17 mouse cellular contexts compared by ENCODE assay signal in genomic region chr2:75517096-75517495, GRCm38 (mm10).
DNase-seq lines count a peak whose midpoint lies in the region; ATAC-seq lines count a peak whose summit lies in the region.
"Had no signal": no experiment of that assay in that cellular context is flagged by ENCODE, and none has a peak within 500 bp of the region (broad histone marks: within the 10 kb centered on the region; RNA-seq: fewer than 3 reads in every experiment).

No protein-coding gene starts in this region.

- ATAC-seq in cerebellum, adult (ENCODE audit: insufficient number of reproducible peaks, low FRiP score, low TSS enrichment): no peak
- no peak for ATAC-seq in forebrain, embryonic 14.5 days
- no peak for ATAC-seq in midbrain, embryonic 15.5 days (replicated peaks)
- ATAC-seq: forebrain, embryonic 13.5 days; forebrain, embryonic 16.5 days had no signal

- WGBS in limb, embryonic 10.5 days: 83% methylated on average over 3 of the region's 3 CpGs
- 86% methylated on average over 3 of the region's 3 CpGs for WGBS in forebrain, embryonic 14.5 days
- WGBS in midbrain, embryonic 15.5 days: 79% methylated on average over 3 of the region's 3 CpGs

- peak; percentile 27 to 59 for DNase-seq in cerebellum, postnatal 14 days
- peak; percentile 2 for DNase-seq in layer of hippocampus, adult 9-10 months (ENCODE audit: low spot score)
- no peak for DNase-seq in layer of hippocampus, adult 8-10 months (ENCODE audit: low spot score in 2 of 2)
- DNase-seq in limb, embryonic 10.5 days (ENCODE audit: low spot score): no peak
- no peak for DNase-seq in forebrain, embryonic 14.5 days (ENCODE audit: low spot score)
- DNase-seq: adrenal gland, adult 2 months; adrenal gland, postnatal 10 days; adrenal gland, postnatal 25 days; cerebellum, adult 11 months; cerebellum, adult 18-20 months; cerebellum, adult 8-10 months had no signal

- no peak overlapping the region for H3K9ac ChIP-seq in forebrain, embryonic 14.5 days (ENCODE audit: low read length)
- H3K9ac ChIP-seq in midbrain, embryonic 15.5 days: no peak overlapping the region
- H3K9ac ChIP-seq: embryonic facial prominence, embryonic 12.5 days; forebrain, embryonic 13.5 days had no signal

- H3K9me3 ChIP-seq in limb, embryonic 10.5 days (replicated peaks): no peaks in the 10 kb centered on the region
- no peaks in the 10 kb centered on the region for H3K9me3 ChIP-seq in forebrain, embryonic 14.5 days (replicated peaks; ENCODE audit: control insufficient read depth, low read length)
- no peaks in the 10 kb centered on the region for H3K9me3 ChIP-seq in midbrain, embryonic 15.5 days
- H3K9me3 ChIP-seq: embryonic facial prominence, embryonic 10.5 days; embryonic facial prominence, embryonic 12.5 days; forebrain, embryonic 13.5 days had no signal

- H3K4me2 ChIP-seq in forebrain, embryonic 14.5 days (ENCODE audit: low read length): no peak overlapping the region
- no peak overlapping the region for H3K4me2 ChIP-seq in midbrain, embryonic 15.5 days
- H3K4me2 ChIP-seq: embryonic facial prominence, embryonic 12.5 days; forebrain, embryonic 13.5 days had no signal

- H3K4me1 ChIP-seq in limb, embryonic 10.5 days: peaks cover 58% of the 10 kb centered on the region
- H3K4me1 ChIP-seq in forebrain, embryonic 14.5 days (ENCODE audit: control insufficient read depth, insufficient read depth, low read length): peaks cover 2% of the 10 kb centered on the region; the same call in 1 of the 2 replicates
- H3K4me1 ChIP-seq in midbrain, embryonic 15.5 days: 0 out of 2 replicates have a peak, but pooled peaks cover 3% of the 10 kb centered on the region

- H3K4me3 ChIP-seq in limb, embryonic 10.5 days: no peak overlapping the region
- H3K4me3 ChIP-seq in forebrain, embryonic 14.5 days (ENCODE audit: low read depth, low read length): no peak overlapping the region
- no peak overlapping the region for H3K4me3 ChIP-seq in midbrain, embryonic 15.5 days
- H3K4me3 ChIP-seq: embryonic facial prominence, embryonic 10.5 days; embryonic facial prominence, embryonic 12.5 days; forebrain, embryonic 13.5 days had no signal

- peak overlapping the region; percentile 80 for H3K27ac ChIP-seq in limb, embryonic 10.5 days
- H3K27ac ChIP-seq in forebrain, embryonic 14.5 days (ENCODE audit: low read depth, low read length): no peak overlapping the region
- no peak overlapping the region for H3K27ac ChIP-seq in midbrain, embryonic 15.5 days
- H3K27ac ChIP-seq: embryonic facial prominence, embryonic 10.5 days; embryonic facial prominence, embryonic 12.5 days; forebrain, embryonic 13.5 days had no signal

- H3K36me3 ChIP-seq in limb, embryonic 10.5 days: no peaks in the 10 kb centered on the region
- no peaks in the 10 kb centered on the region for H3K36me3 ChIP-seq in forebrain, embryonic 14.5 days (ENCODE audit: control insufficient read depth, insufficient read depth, low read length)
- H3K36me3 ChIP-seq in midbrain, embryonic 15.5 days (replicated peaks): no peaks in the 10 kb centered on the region
- H3K36me3 ChIP-seq: embryonic facial prominence, embryonic 10.5 days; embryonic facial prominence, embryonic 12.5 days had no signal

- no peaks in the 10 kb centered on the region for H3K27me3 ChIP-seq in limb, embryonic 10.5 days (ENCODE audit: low read depth, poor library complexity, severe bottlenecking)
- H3K27me3 ChIP-seq in forebrain, embryonic 14.5 days (replicated peaks; ENCODE audit: control insufficient read depth, insufficient read depth, low read length): no peaks in the 10 kb centered on the region
- H3K27me3 ChIP-seq in midbrain, embryonic 15.5 days (replicated peaks): no peaks in the 10 kb centered on the region
- H3K27me3 ChIP-seq: forebrain, embryonic 13.5 days had no signal

Comparison
In these comparisons a context has a peak if more than half of its experiments do, and no peak if none do; other contexts are left out.
1. DNase-seq: peak in cerebellum, postnatal 14 days (2 of 2) and layer of hippocampus, adult 9-10 months (single experiment); none in layer of hippocampus, adult 8-10 months (0 of 2), limb, embryonic 10.5 days (single experiment) and forebrain, embryonic 14.5 days (single experiment).